Mouse (Mus musculus): Measurements from ENCODE around the gene Bmp5.

DNA sequence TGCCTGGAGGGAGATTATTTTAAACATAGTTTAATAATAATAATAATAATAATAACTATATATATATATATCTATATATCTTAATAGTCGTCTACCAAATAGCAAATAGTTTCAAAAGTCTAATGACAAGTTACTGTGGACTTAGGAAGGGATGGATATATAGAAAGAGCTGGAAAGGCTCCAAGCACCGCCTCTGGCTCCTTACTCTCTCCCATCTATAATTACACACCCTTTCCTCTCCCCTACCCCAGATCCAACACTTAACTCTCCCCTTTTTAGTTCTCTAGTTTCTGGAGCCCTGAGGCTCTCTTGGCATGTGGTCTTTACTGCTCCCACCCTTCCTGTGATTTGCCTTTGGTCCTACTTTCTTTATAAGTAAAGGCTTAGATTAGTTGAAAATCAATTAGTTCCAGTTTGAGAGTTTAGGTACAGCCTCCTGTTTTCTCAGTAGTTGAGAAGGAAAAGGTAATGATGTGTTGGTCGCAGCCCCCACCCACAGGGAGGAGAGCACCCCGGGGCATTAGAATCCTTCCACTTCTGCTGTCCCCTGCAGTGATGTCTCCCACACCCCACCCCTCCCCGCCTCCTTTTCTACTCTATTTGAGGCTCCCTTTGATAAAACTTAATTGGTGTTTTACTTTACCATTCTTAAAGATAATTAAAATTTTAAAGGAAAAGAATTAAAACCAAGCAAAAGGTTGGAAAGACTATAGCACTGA lies 5.6 kb downstream of the Bmp5 start:
- TF ChIP-seq EP300 (IDR thresholded peaks at IDR 0.05; ENCODE audit: low read depth in 1 of 2, low read length in 2 of 2) (no peak), CHD2 (IDR thresholded peaks at IDR 0.05; ENCODE audit: low read length) (no peak), CTCF (IDR thresholded peaks at IDR 0.05 in 2 of 3, conservative IDR thresholded peaks at IDR 0.05 in 1 of 3; ENCODE audit: control insufficient read depth in 1 of 3, insufficient read depth in 1 of 3, low read depth in 2 of 3, low read length in 3 of 3, poor library complexity in 1 of 3, severe bottlenecking in 1 of 3) (no peak), HCFC1 (IDR thresholded peaks at IDR 0.05; ENCODE audit: low read depth, low read length) (no peak), POLR2A (IDR thresholded peaks at IDR 0.05; ENCODE audit: control insufficient read depth in 1 of 2, insufficient read depth in 1 of 2, low read depth in 1 of 2, low read length in 2 of 2, poor library complexity in 1 of 2) (no peak), GABPA (IDR thresholded peaks at IDR 0.05; ENCODE audit: low read depth, low read length) (no peak), MAZ (IDR thresholded peaks at IDR 0.05; ENCODE audit: low read depth, low read length) (no peak), MXI1 (IDR thresholded peaks at IDR 0.05; ENCODE audit: low read depth, low read length) (no peak)

Measured in MEL (cell line).